Mouse (Mus musculus) CH12.LX (cell line): ENCODE results near the gene Ikzf2. TPM values are rescaled to one million over a fixed set of nuclear protein-coding genes. Genes with fewer than 3 reads are reported as not detected.

Source experiments
- DNase-seq: peaks from one replicate; pipeline ENCODE4 v3.0.0-alpha.2; 2013; ENCODE audit errors: extremely low read depth
- H3K27ac ChIP-seq: 2 replicates; pipeline ENCODE4 v1.5.1; 2012; ENCODE audit warnings: low read depth, mild to moderate bottlenecking, control low read depth, moderate library complexity; ENCODE audit not compliant: insufficient read depth
- H3K27me3 ChIP-seq: replicated peaks from 2 replicates; pipeline ENCODE3; 2012; ENCODE audit warnings: inconsistent platforms
- H3K36me3 ChIP-seq, 2 experiments: replicated peaks in 1 of 2; 2 replicates each; pipeline versions ENCODE3 to v1.6.1; 2012; ENCODE audit warnings: inconsistent platforms in 1 of 2, low read length in 1 of 2, mild to moderate bottlenecking in 1 of 2, mixed read lengths in 1 of 2, moderate library complexity in 1 of 2; ENCODE audit not compliant: control insufficient read depth in 1 of 2, insufficient read depth in 1 of 2
- H3K4me1 ChIP-seq, 2 experiments: 2 replicates each; pipeline ENCODE4 v1.6.1; 2012; ENCODE audit warnings: inconsistent platforms in 1 of 2, moderate library complexity in 1 of 2; ENCODE audit not compliant: insufficient read depth in 2 of 2, control insufficient read depth in 1 of 2
- H3K4me2 ChIP-seq: 2 replicates; pipeline ENCODE4 v1.6.1; 2012; ENCODE audit warnings: low read depth, mild to moderate bottlenecking, control low read depth; ENCODE audit not compliant: poor library complexity, insufficient read depth, severe bottlenecking
- H3K4me3 ChIP-seq, 3 experiments: fragments of 150-350 bp in 1 of 3; sonication (generic) in 1 of 3; replicated peaks in 1 of 3; 2 replicates each; pipeline versions ENCODE3 to v1.5.1; 2011 to 2012; ENCODE audit warnings: low read depth in 2 of 3, low read length in 2 of 3, mild to moderate bottlenecking in 2 of 3, moderate library complexity in 2 of 3, control low read depth in 1 of 3, improper control_type of control experiment in 1 of 3, inconsistent platforms in 1 of 3, mixed read lengths in 1 of 3; ENCODE audit not compliant: poor library complexity in 1 of 3
- H3K79me2 ChIP-seq: replicated peaks from 2 replicates; pipeline ENCODE4 v1.6.1; 2012; ENCODE audit warnings: mild to moderate bottlenecking, moderate library complexity; ENCODE audit not compliant: control insufficient read depth, poor library complexity, insufficient read depth, severe bottlenecking; ENCODE audit errors: extremely low read depth
- H3K9ac ChIP-seq: 2 replicates; pipeline ENCODE4 v1.6.1; 2012; ENCODE audit warnings: low read depth, mild to moderate bottlenecking, control low read depth, moderate library complexity; ENCODE audit not compliant: insufficient read depth
- H3K9me3 ChIP-seq: replicated peaks from 2 replicates; pipeline ENCODE3; 2012; ENCODE audit warnings: low read length, inconsistent platforms, mixed read lengths
- BHLHE40 ChIP-seq: IDR thresholded peaks from 2 replicates; pipeline ENCODE4 v1.6.1; 2011; ENCODE audit warnings: mild to moderate bottlenecking, low read depth, low read length, improper control_type of control experiment
- CHD1 ChIP-seq: IDR thresholded peaks from 2 replicates; pipeline ENCODE4 v1.6.1; 2012; ENCODE audit warnings: low read depth, low read length, improper control_type of control experiment, inconsistent platforms
- CTCF ChIP-seq, 2 experiments: IDR thresholded peaks in 1 of 2; conservative IDR thresholded peaks in 1 of 2; 2 replicates each; pipeline ENCODE4 v1.5.1; 2011 to 2012; ENCODE audit warnings: low read depth in 2 of 2, low read length in 2 of 2, improper control_type of control experiment in 1 of 2, inconsistent platforms in 1 of 2, mild to moderate bottlenecking in 1 of 2, moderate library complexity in 1 of 2
- ELF1 ChIP-seq: IDR thresholded peaks from 2 replicates; pipeline ENCODE4 v1.6.1; 2014; ENCODE audit warnings: low read depth, mild to moderate bottlenecking, inconsistent platforms, low read length, improper control_type of control experiment
- EP300 ChIP-seq: IDR thresholded peaks from 2 replicates; pipeline ENCODE4 v1.6.1; 2011; ENCODE audit warnings: low read length, improper control_type of control experiment
- ETS1 ChIP-seq: conservative IDR thresholded peaks from 2 replicates; pipeline ENCODE4 v1.6.1; 2012; ENCODE audit warnings: low read depth, mild to moderate bottlenecking, inconsistent platforms, low read length, improper control_type of control experiment, moderate library complexity
- HCFC1 ChIP-seq: IDR thresholded peaks from 2 replicates; pipeline ENCODE4 v1.6.1; 2012; ENCODE audit warnings: low read depth, mild to moderate bottlenecking, inconsistent platforms, low read length, improper control_type of control experiment
- IRF4 ChIP-seq: IDR thresholded peaks from 2 replicates; pipeline ENCODE4 v1.6.1; 2014; ENCODE audit warnings: low read depth, mild to moderate bottlenecking, inconsistent platforms, low read length, improper control_type of control experiment
- JUN ChIP-seq: IDR thresholded peaks from 2 replicates; pipeline ENCODE4 v1.6.1; 2011; ENCODE audit warnings: low read depth, mild to moderate bottlenecking, low read length, improper control_type of control experiment, moderate library complexity; ENCODE audit not compliant: insufficient read depth
- JUND ChIP-seq: conservative IDR thresholded peaks from 2 replicates; pipeline ENCODE4 v1.6.1; 2011; ENCODE audit warnings: low read depth, low read length, improper control_type of control experiment
- KAT2A ChIP-seq: IDR thresholded peaks from 2 replicates; pipeline ENCODE4 v1.6.1; 2012; ENCODE audit warnings: low read length, improper control_type of control experiment, inconsistent platforms; ENCODE audit not compliant: insufficient replicate concordance
- MAFK ChIP-seq: IDR thresholded peaks from 2 replicates; pipeline ENCODE4 v1.6.1; 2011; ENCODE audit warnings: low read length, improper control_type of control experiment; ENCODE audit not compliant: insufficient replicate concordance
- MAX ChIP-seq: IDR thresholded peaks from 2 replicates; pipeline ENCODE4 v1.6.1; 2011; ENCODE audit warnings: low read length, improper control_type of control experiment
- MAZ ChIP-seq: IDR thresholded peaks from 2 replicates; pipeline ENCODE4 v1.6.1; 2012; ENCODE audit warnings: low read depth, mild to moderate bottlenecking, inconsistent platforms, low read length, improper control_type of control experiment, moderate library complexity
- MEF2A ChIP-seq: IDR thresholded peaks from 2 replicates; pipeline ENCODE4 v1.6.1; 2014; ENCODE audit warnings: low read depth, mild to moderate bottlenecking, inconsistent platforms, low read length, improper control_type of control experiment, borderline replicate concordance
- MXI1 ChIP-seq: IDR thresholded peaks from 2 replicates; pipeline ENCODE4 v1.6.1; 2011; ENCODE audit warnings: mild to moderate bottlenecking, low read depth, low read length, improper control_type of control experiment
- MYC ChIP-seq: IDR thresholded peaks from 2 replicates; pipeline ENCODE4 v1.6.1; 2011; ENCODE audit warnings: low read depth, mild to moderate bottlenecking, improper control_type of control experiment, low read length
- NRF1 ChIP-seq: IDR thresholded peaks from 2 replicates; pipeline ENCODE4 v1.6.1; 2014; ENCODE audit warnings: low read depth, mild to moderate bottlenecking, inconsistent platforms, low read length, improper control_type of control experiment, moderate library complexity
- PAX5 ChIP-seq: IDR thresholded peaks from 2 replicates; pipeline ENCODE4 v1.6.1; 2012; ENCODE audit warnings: low read length, inconsistent platforms, mixed read lengths
- POLR2A ChIP-seq: IDR thresholded peaks from 2 replicates; pipeline ENCODE4 v1.6.1; 2011; ENCODE audit warnings: low read depth, mild to moderate bottlenecking, improper control_type of control experiment, low read length
- POLR2AphosphoS2 ChIP-seq: IDR thresholded peaks from 2 replicates; pipeline ENCODE4 v1.6.1; 2011; ENCODE audit warnings: low read depth, low read length, improper control_type of control experiment
- SIN3A ChIP-seq: IDR thresholded peaks from 2 replicates; pipeline ENCODE4 v1.6.1; 2012; ENCODE audit warnings: low read length, improper control_type of control experiment, inconsistent platforms
- TBP ChIP-seq: conservative IDR thresholded peaks from 2 replicates; pipeline ENCODE4 v1.6.1; 2011; ENCODE audit warnings: low read depth, low read length, improper control_type of control experiment
- TCF12 ChIP-seq: IDR thresholded peaks from 2 replicates; pipeline ENCODE4 v1.6.1; 2014; ENCODE audit warnings: low read depth, mild to moderate bottlenecking, inconsistent platforms, low read length, improper control_type of control experiment
- USF1 ChIP-seq: IDR thresholded peaks from 2 replicates; pipeline ENCODE4 v1.6.1; 2014; ENCODE audit warnings: low read depth, mild to moderate bottlenecking, inconsistent platforms, low read length, improper control_type of control experiment
- USF2 ChIP-seq: conservative IDR thresholded peaks from 2 replicates; pipeline ENCODE4 v1.6.1; 2011; ENCODE audit warnings: low read depth, low read length, improper control_type of control experiment
- ZC3H11A ChIP-seq: IDR thresholded peaks from 2 replicates; pipeline ENCODE4 v1.6.1; 2012; ENCODE audit warnings: low read depth, mild to moderate bottlenecking, inconsistent platforms, low read length, improper control_type of control experiment
- ZMIZ1 ChIP-seq: IDR thresholded peaks from 2 replicates; pipeline ENCODE4 v1.6.1; 2012; ENCODE audit warnings: low read depth, mild to moderate bottlenecking, inconsistent platforms, low read length, improper control_type of control experiment
- dilution Hi-C: fragments of 300-500 bp; cut with MboI; formaldehyde crosslinking; loops from 2 replicates; pipeline ENCODE4 v1.14.3; 2020; ENCODE audit warnings: low sequenced_read_pairs; ENCODE audit not compliant: extremely low pct_unique_long_range_greater_than_20kb, extremely low pct_ligation_motif_present
- in situ Hi-C: fragments of 300-500 bp; cut with MboI; formaldehyde crosslinking; loops from 3 replicates; pipeline ENCODE4 v1.14.3; 2019; ENCODE audit warnings: low sequenced_read_pairs, low pct_ligation_motif_present, low pct_unique_long_range_greater_than_20kb, mixed read lengths
- polyA plus RNA-seq: library from polyadenylated mRNA; unstranded; fragments of >175 nt; gene quantifications from 2 replicates; pipeline ENCODE4 v1.2.1, GENCODE M21; 2012; ENCODE audit warnings: low read depth; ENCODE audit not compliant: insufficient read length
- total RNA-seq, 2 experiments: library from RNA; depleted of rRNA; stranded (reverse); fragments of 300-350 nt in 1 of 2; fragments of >200 nt in 1 of 2; gene quantifications; 2 replicates each; pipeline ENCODE4 v1.2.3; 2012 to 2014

Ikzf2 gene
- total and polyA plus RNA-seq, 3 experiments = not detected

GRCm38 (mm10) chr1:69654955-69655354 lies 32.1 kb downstream of the Ikzf2 start:
- Histone ChIP-seq H3K79me2 (no peaks in the 10 kb centered on the region), H3K36me3 (no peaks in the 10 kb centered on the region), H3K9ac (no peak overlapping the region), H3K4me3 (no peak overlapping the region), H3K27me3 (no peaks in the 10 kb centered on the region), H3K27ac (no peak overlapping the region), H3K4me1 (no peaks in the 10 kb centered on the region), H3K9me3 (no peaks in the 10 kb centered on the region), H3K4me2 (no peak overlapping the region)
- in situ Hi-C loops (no loop called here), dilution Hi-C loops (no loop called here)
- DNase-seq = no peak
- TF ChIP-seq JUND (no peak), EP300 (no peak), SIN3A (no peak), MEF2A (no peak), POLR2AphosphoS2 (no peak), TBP (no peak), NRF1 (no peak), POLR2A (no peak), IRF4 (no peak), PAX5 (no peak), ETS1 (no peak), ZMIZ1 (no peak), MAZ (no peak), KAT2A (no peak), MAX (no peak), ELF1 (no peak), BHLHE40 (no peak), ZC3H11A (no peak)

GRCm38 (mm10) chr1:69653419-69653818 lies 33.6 kb downstream of the Ikzf2 start:
- dilution Hi-C loops (no loop called here), in situ Hi-C loops (no loop called here)
- H3K9ac ChIP-seq = no peak overlapping the region
- H3K4me3 ChIP-seq = no peak overlapping the region
- no peak overlapping the region for H3K27ac ChIP-seq
- H3K79me2 ChIP-seq = no peaks in the 10 kb centered on the region
- H3K36me3 ChIP-seq = no peaks in the 10 kb centered on the region
- no peak overlapping the region for H3K4me2 ChIP-seq
- no peaks in the 10 kb centered on the region for H3K4me1 ChIP-seq
- H3K9me3 ChIP-seq = no peaks in the 10 kb centered on the region
- TF ChIP-seq CHD1 (no peak), TBP (no peak), USF1 (no peak), CTCF (conservative IDR thresholded peaks at IDR 0.05 in 1 of 2, IDR thresholded peaks at IDR 0.05 in 1 of 2; ENCODE audit: low read depth in 2 of 2, low read length in 2 of 2) (no peak), KAT2A (no peak), MAFK (no peak), ELF1 (no peak), HCFC1 (no peak), MYC (no peak), IRF4 (no peak), NRF1 (no peak), TCF12 (no peak), JUN (no peak), USF2 (no peak), ZMIZ1 (no peak), PAX5 (no peak), EP300 (no peak), POLR2A (no peak), MXI1 (no peak)
- no peak for DNase-seq
- no peaks in the 10 kb centered on the region for H3K27me3 ChIP-seq
